Mouse (Mus musculus): Measurements from ENCODE around the gene Otx2. TPM values are rescaled to one million over a fixed set of nuclear protein-coding genes. Genes with fewer than 3 reads are reported as not detected.

Otx2 gene
- total and polyA plus RNA-seq, 3 experiments = not detected

- H3K4me1 ChIP-seq (ENCODE audit: control insufficient read depth in 1 of 2, insufficient read depth in 2 of 2, low read length in 2 of 2) = no peaks in the 10 kb centered on the region
- H3K27me3 ChIP-seq (ENCODE audit: control insufficient read depth in 1 of 2, insufficient read depth in 2 of 2, low read length in 2 of 2) = no peaks in the 10 kb centered on the region; a peak in 1 of 4 replicates
- DNase-seq (ENCODE audit: low read depth, low spot score) = no peak
- H3K9ac ChIP-seq (ENCODE audit: control insufficient read depth, low read depth, low read length, poor library complexity, severe bottlenecking) = no peak overlapping the region
- H3K36me3 ChIP-seq (ENCODE audit: control insufficient read depth in 1 of 2, insufficient read depth in 2 of 2, low read length in 2 of 2) = no peaks in the 10 kb centered on the region
- no peak overlapping the region for H3K4me3 ChIP-seq (ENCODE audit: control insufficient read depth in 1 of 2, insufficient read depth in 1 of 2, low read depth in 2 of 2, low read length in 2 of 2)
- H3K79me2 ChIP-seq (ENCODE audit: control insufficient read depth, insufficient read depth, low read length, poor library complexity) = no peaks in the 10 kb centered on the region
- no peak overlapping the region for H3K27ac ChIP-seq (ENCODE audit: control insufficient read depth, low read depth, low read length)
- H3K9me3 ChIP-seq (replicated peaks; ENCODE audit: insufficient read depth, low read length) = no peaks in the 10 kb centered on the region
- no peak for TF ChIP-seq MAX (IDR thresholded peaks at IDR 0.05; ENCODE audit: low read length)
- TF ChIP-seq NELFE (IDR thresholded peaks at IDR 0.05; ENCODE audit: low read depth, low read length) = no peak
- TF ChIP-seq CHD2 (IDR thresholded peaks at IDR 0.05; ENCODE audit: low read length) = no peak
- no peak for TF ChIP-seq POLR2AphosphoS2 (IDR thresholded peaks at IDR 0.05; ENCODE audit: low read length)
- no peak for TF ChIP-seq E2F4 (IDR thresholded peaks at IDR 0.05; ENCODE audit: borderline replicate concordance, low read depth, low read length)
- no peak for TF ChIP-seq ELF1 (IDR thresholded peaks at IDR 0.05; ENCODE audit: low read depth, low read length)
- TF ChIP-seq USF1 (IDR thresholded peaks at IDR 0.05; ENCODE audit: low read depth, low read length) = no peak
- no peak for TF ChIP-seq MAFK (IDR thresholded peaks at IDR 0.05; ENCODE audit: borderline replicate concordance, low read depth, low read length)
- TF ChIP-seq SIN3A (IDR thresholded peaks at IDR 0.05; ENCODE audit: low read length) = no peak
- no peak for TF ChIP-seq TBP (IDR thresholded peaks at IDR 0.05; ENCODE audit: low read depth, low read length)
These were observed 37.3 kb upstream of the Otx2 start for GRCm38 (mm10) chr14:48710871-48711370.

- H3K9me3 ChIP-seq (replicated peaks; ENCODE audit: insufficient read depth, low read length) = no peaks in the 10 kb centered on the region
- DNase-seq (ENCODE audit: low read depth, low spot score) = no peak
- no peaks in the 10 kb centered on the region; a peak in 1 of 4 replicates for H3K27me3 ChIP-seq (ENCODE audit: control insufficient read depth in 1 of 2, insufficient read depth in 2 of 2, low read length in 2 of 2)
- H3K79me2 ChIP-seq (ENCODE audit: control insufficient read depth, insufficient read depth, low read length, poor library complexity) = no peaks in the 10 kb centered on the region
- H3K9ac ChIP-seq (ENCODE audit: control insufficient read depth, low read depth, low read length, poor library complexity, severe bottlenecking) = no peak overlapping the region
- no peaks in the 10 kb centered on the region for H3K36me3 ChIP-seq (ENCODE audit: control insufficient read depth in 1 of 2, insufficient read depth in 2 of 2, low read length in 2 of 2)
- no peak overlapping the region for H3K4me3 ChIP-seq (ENCODE audit: control insufficient read depth in 1 of 2, insufficient read depth in 1 of 2, low read depth in 2 of 2, low read length in 2 of 2)
- no peak overlapping the region for H3K27ac ChIP-seq (ENCODE audit: control insufficient read depth, low read depth, low read length)
- TF ChIP-seq ZKSCAN1 (IDR thresholded peaks at IDR 0.05; ENCODE audit: low read depth, low read length) (no peak), ELF1 (IDR thresholded peaks at IDR 0.05; ENCODE audit: low read depth, low read length) (no peak), ZC3H11A (IDR thresholded peaks at IDR 0.05; ENCODE audit: low read depth, low read length) (no peak), GABPA (IDR thresholded peaks at IDR 0.05; ENCODE audit: low read depth, low read length) (no peak), MXI1 (IDR thresholded peaks at IDR 0.05; ENCODE audit: low read depth, low read length) (no peak), SMC3 (IDR thresholded peaks at IDR 0.05; ENCODE audit: low read depth, low read length) (no peak), MYC (IDR thresholded peaks at IDR 0.05; ENCODE audit: low read depth, low read length) (no peak), MAFK (IDR thresholded peaks at IDR 0.05; ENCODE audit: borderline replicate concordance, low read depth, low read length) (no peak)
- H3K4me1 ChIP-seq (ENCODE audit: control insufficient read depth in 1 of 2, insufficient read depth in 2 of 2, low read length in 2 of 2) = no peaks in the 10 kb centered on the region
These were observed 36.6 kb upstream of the Otx2 start for GRCm38 (mm10) chr14:48710062-48710870.
